Mouse (Mus musculus) lung, adult 2 months (tissue): ENCODE results near the gene Spaca5.

Source experiments
- CTCF ChIP-seq: fragments of 200-500 bp; IDR thresholded peaks from 2 replicates; pipeline ENCODE4 v1.5.1; 2011; ENCODE audit warnings: mild to moderate bottlenecking, low read length, control low read depth; ENCODE audit not compliant: insufficient read depth
- POLR2A ChIP-seq: fragments of 200-500 bp; IDR thresholded peaks from 2 replicates; pipeline ENCODE4 v1.6.1; 2011; ENCODE audit warnings: low read depth, mild to moderate bottlenecking, control low read depth, low read length, borderline replicate concordance; ENCODE audit errors: extremely low read depth

- no peak for TF ChIP-seq POLR2A
- TF ChIP-seq CTCF: no peak
Observed at GRCm38 (mm10) chrX:21089867-21090239, 21.6 kb downstream of the Spaca5 start.
